Mouse (Mus musculus): Measurements from ENCODE around the gene Rbbp4. TPM values are rescaled to one million over a fixed set of nuclear protein-coding genes. Genes with fewer than 3 reads are reported as not detected.
A peak's percentile ranks its signal among the peaks of the same experiment; 100 is the strongest.

Rbbp4 gene
- 292 and 306 TPM in 2 replicates for polyA plus RNA-seq (2016; fragmentation: Nextera tagmentation; extraction: Ambion mirVana)

DNA sequence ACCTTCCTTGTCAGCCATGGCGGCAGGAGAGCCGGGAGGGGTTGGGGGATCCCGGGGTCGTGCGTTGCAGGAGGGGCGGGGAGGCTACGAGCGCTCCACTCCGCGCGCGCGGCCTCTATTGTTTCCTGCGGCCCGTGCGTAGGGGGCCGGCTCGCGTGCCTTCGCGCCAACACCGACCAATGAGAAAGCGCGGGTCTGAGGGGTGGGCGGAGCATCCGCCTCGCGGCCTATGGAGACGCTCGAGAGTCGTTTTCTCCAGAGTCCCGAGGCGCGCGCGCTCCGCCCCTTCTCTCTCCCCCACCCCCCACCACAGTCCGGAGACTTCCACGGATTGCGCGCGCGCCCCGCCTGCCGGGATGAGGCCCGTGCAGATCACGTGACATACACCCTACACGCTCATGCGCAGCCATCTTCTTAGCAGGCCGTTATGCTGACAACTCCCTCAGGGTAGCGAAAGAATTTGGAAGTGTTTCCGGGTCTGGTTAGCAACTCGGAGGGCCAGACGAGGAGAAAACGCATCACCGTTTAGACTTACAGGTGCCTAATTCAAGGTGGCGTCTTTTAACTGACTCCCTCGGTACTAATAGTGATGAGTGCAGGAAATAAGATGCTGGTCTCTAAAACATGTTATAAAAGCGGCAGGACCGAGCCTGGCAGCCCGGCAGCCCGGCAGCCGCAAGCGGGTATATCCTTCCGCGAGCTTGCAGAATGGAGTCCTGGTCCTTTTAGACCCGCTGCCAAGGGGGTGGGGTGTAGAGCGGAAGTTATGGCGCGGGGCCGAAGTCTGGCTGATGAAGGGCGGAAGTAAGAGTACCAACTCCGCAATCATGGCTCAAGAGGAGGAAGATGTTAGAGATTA lies at the start of gene Rbbp4, which contains the start of gene Zbtb8os:
TSS of gene Rbbp4 (minus strand) at position 155 of the 859 bp plus-strand sequence.
TSS of gene Zbtb8os (plus strand) at position 480 of the 859 bp plus-strand sequence.
- peak; percentile 91 for ATAC-seq
- H3K9ac ChIP-seq: peak within 1 kb of the TSS; percentile 93
- H3K4me2 ChIP-seq: peak within 1 kb of the TSS; percentile 86
- H3K4me1 ChIP-seq: peaks cover 81% of the 10 kb centered on the region
- peaks cover 36% of the 10 kb centered on the region for H3K36me3 ChIP-seq
- under 1% methylated on average over 73 of the region's 73 CpGs for WGBS (ENCODE audit: insufficient replicate concordance)
- peak within 1 kb of the TSS; percentile 87 for H3K4me3 ChIP-seq
- no peaks in the 10 kb centered on the region for H3K9me3 ChIP-seq (replicated peaks)
- no peaks in the 10 kb centered on the region for H3K27me3 ChIP-seq (replicated peaks)
- peak within 1 kb of the TSS; percentile 98 for H3K27ac ChIP-seq

- ATAC-seq: no peak
- Histone ChIP-seq H3K27ac (no peak overlapping the region), H3K4me3 (no peak overlapping the region), H3K9ac (no peak overlapping the region), H3K4me1 (peaks cover 36% of the 10 kb centered on the region), H3K9me3 (replicated peaks) (no peaks in the 10 kb centered on the region), H3K36me3 (no peaks in the 10 kb centered on the region), H3K27me3 (replicated peaks) (peaks cover 12% of the 10 kb centered on the region), H3K4me2 (no peak overlapping the region)
- WGBS (ENCODE audit: insufficient replicate concordance): 35% methylated on average over 6 of the region's 6 CpGs
Measured at GRCm38 (mm10) chr4:129384440-129384839, 49.3 kb upstream of the Rbbp4 start.

- Histone ChIP-seq H3K27me3 (replicated peaks) (peaks cover 20% of the 10 kb centered on the region), H3K9me3 (replicated peaks) (no peaks in the 10 kb centered on the region), H3K4me2 (no peak overlapping the region), H3K4me3 (no peak overlapping the region), H3K9ac (no peak overlapping the region), H3K27ac (no peak overlapping the region), H3K4me1 (peaks cover 36% of the 10 kb centered on the region), H3K36me3 (no peaks in the 10 kb centered on the region)
- WGBS (ENCODE audit: insufficient replicate concordance): 75% methylated on average over 3 of the region's 3 CpGs
- no peak for ATAC-seq
Measured at GRCm38 (mm10) chr4:129383586-129383985, 48.4 kb upstream of the Rbbp4 start.

DNA sequence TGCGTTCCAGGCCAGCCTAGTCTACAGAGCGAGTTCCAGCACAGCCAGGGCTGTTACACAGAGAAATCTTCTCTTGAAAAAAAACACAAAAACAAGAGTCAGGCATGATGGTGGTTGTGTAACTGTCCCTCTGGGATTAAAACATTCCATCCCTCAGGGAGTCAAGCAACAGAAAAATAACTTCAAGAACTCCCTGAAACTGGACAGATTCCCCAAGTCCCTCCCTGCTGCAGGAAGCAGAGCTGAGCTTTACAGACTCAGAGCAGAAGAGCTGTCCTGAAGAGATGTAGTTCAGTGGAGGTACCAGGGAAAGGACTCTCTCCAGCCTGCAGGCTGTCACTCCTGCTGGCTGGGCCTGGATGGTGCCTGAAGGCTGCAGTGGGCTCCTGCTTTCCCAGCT lies 47.3 kb upstream of the Rbbp4 start:
- WGBS (ENCODE audit: insufficient replicate concordance): 78% methylated on average over 2 of the region's 2 CpGs
- Histone ChIP-seq H3K9me3 (replicated peaks) (no peaks in the 10 kb centered on the region), H3K4me1 (peaks cover 40% of the 10 kb centered on the region), H3K27ac (no peak overlapping the region), H3K36me3 (no peaks in the 10 kb centered on the region), H3K9ac (no peak overlapping the region), H3K27me3 (replicated peaks) (peaks cover 31% of the 10 kb centered on the region), H3K4me3 (no peak overlapping the region), H3K4me2 (no peak overlapping the region)
- ATAC-seq: no peak

- H3K9ac ChIP-seq: no peak overlapping the region
- H3K27me3 ChIP-seq (replicated peaks): peaks cover 35% of the 10 kb centered on the region
- no peaks in the 10 kb centered on the region for H3K9me3 ChIP-seq (replicated peaks)
- WGBS (ENCODE audit: insufficient replicate concordance): 77% methylated on average over 9 of the region's 9 CpGs
- peaks cover 40% of the 10 kb centered on the region for H3K4me1 ChIP-seq
- no peak overlapping the region for H3K27ac ChIP-seq
- no peak for ATAC-seq
- H3K4me3 ChIP-seq: no peak overlapping the region
- H3K36me3 ChIP-seq: no peaks in the 10 kb centered on the region
- no peak overlapping the region for H3K4me2 ChIP-seq
Measured at GRCm38 (mm10) chr4:129382029-129382428, 46.9 kb upstream of the Rbbp4 start.

GRCm38 (mm10) chr4:129381148-129381547 lies 46.0 kb upstream of the Rbbp4 start:
- Histone ChIP-seq H3K9ac (no peak overlapping the region), H3K36me3 (no peaks in the 10 kb centered on the region), H3K4me2 (no peak overlapping the region), H3K9me3 (replicated peaks) (no peaks in the 10 kb centered on the region), H3K4me1 (peaks cover 40% of the 10 kb centered on the region), H3K27me3 (replicated peaks) (peaks cover 44% of the 10 kb centered on the region), H3K4me3 (no peak overlapping the region), H3K27ac (no peak overlapping the region)
- no peak for ATAC-seq
- WGBS (ENCODE audit: insufficient replicate concordance): 71% methylated on average over 8 of the region's 8 CpGs

- Histone ChIP-seq H3K27me3 (replicated peaks) (peaks cover 57% of the 10 kb centered on the region), H3K4me1 (peaks cover 42% of the 10 kb centered on the region), H3K27ac (no peak overlapping the region), H3K9me3 (replicated peaks) (no peaks in the 10 kb centered on the region), H3K4me3 (no peak overlapping the region), H3K36me3 (no peaks in the 10 kb centered on the region), H3K9ac (no peak overlapping the region), H3K4me2 (no peak overlapping the region)
- ATAC-seq: no peak
- WGBS (ENCODE audit: insufficient replicate concordance): 41% methylated on average over 3 of the region's 3 CpGs
Measured at GRCm38 (mm10) chr4:129379805-129380204, 44.6 kb upstream of the Rbbp4 start.

- peak; percentile 69 for ATAC-seq
- Histone ChIP-seq H3K9ac (peak within 1 kb of the TSS; percentile 79), H3K27ac (peak within 1 kb of the TSS; percentile 65), H3K36me3 (no peaks in the 10 kb centered on the region), H3K4me2 (peak within 1 kb of the TSS; percentile 95), H3K4me1 (peaks cover 53% of the 10 kb centered on the region), H3K4me3 (peak within 1 kb of the TSS; percentile 80), H3K9me3 (replicated peaks) (no peaks in the 10 kb centered on the region), H3K27me3 (replicated peaks) (peaks cover 61% of the 10 kb centered on the region)
- WGBS (ENCODE audit: insufficient replicate concordance): 1% methylated on average over 64 of the region's 65 CpGs
Measured at GRCm38 (mm10) chr4:129377601-129378390, 42.6 kb upstream of the Rbbp4 start, which contains the start of gene Zbtb8a. Gene Zbtb8a (minus strand): TSS chr4:129378116.

GRCm38 (mm10) chr4:129376961-129377545 lies 41.9 kb upstream of the Rbbp4 start:
- H3K27ac ChIP-seq: peak overlapping the region; percentile 65
- H3K9ac ChIP-seq: peak overlapping the region; percentile 79
- peak; percentile 69 for ATAC-seq
- H3K27me3 ChIP-seq (replicated peaks): peaks cover 61% of the 10 kb centered on the region
- H3K36me3 ChIP-seq: no peaks in the 10 kb centered on the region
- WGBS (ENCODE audit: insufficient replicate concordance): 1% methylated on average over 22 of the region's 68 CpGs
- no peaks in the 10 kb centered on the region for H3K9me3 ChIP-seq (replicated peaks)
- H3K4me2 ChIP-seq: peak overlapping the region; percentile 95
- peak overlapping the region; percentile 80 for H3K4me3 ChIP-seq
- H3K4me1 ChIP-seq: peaks cover 58% of the 10 kb centered on the region

DNA sequence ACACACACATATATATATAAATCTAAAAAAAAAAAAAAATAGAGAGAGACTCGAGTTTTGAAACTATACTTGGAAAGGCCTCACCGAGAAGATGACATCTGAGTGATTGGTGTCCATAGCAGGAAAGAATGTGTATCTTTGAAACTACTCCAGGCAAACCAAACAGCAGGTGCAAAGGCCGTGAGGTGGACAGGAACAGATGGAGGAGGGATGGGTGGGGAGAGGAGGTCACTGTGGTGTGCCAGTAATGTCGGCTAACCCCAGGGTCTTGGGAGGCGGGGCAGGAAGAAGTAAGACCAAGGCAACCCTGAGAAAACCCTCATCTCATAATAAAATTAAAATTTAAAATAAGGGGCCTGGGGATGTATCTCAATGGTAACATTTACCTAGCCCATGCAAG lies 40.7 kb upstream of the Rbbp4 start:
- Histone ChIP-seq H3K4me3 (no peak overlapping the region), H3K9me3 (replicated peaks) (no peaks in the 10 kb centered on the region), H3K4me2 (peak overlapping the region; percentile 95; the same call in 1 of the 2 replicates), H3K36me3 (no peaks in the 10 kb centered on the region), H3K27ac (no peak overlapping the region), H3K4me1 (peaks cover 58% of the 10 kb centered on the region), H3K27me3 (replicated peaks) (peaks cover 61% of the 10 kb centered on the region), H3K9ac (no peak overlapping the region)
- ATAC-seq: no peak
- WGBS (ENCODE audit: insufficient replicate concordance): 59% methylated on average over 5 of the region's 5 CpGs

GRCm38 (mm10) chr4:129375000-129375399 lies 39.8 kb upstream of the Rbbp4 start:
- Histone ChIP-seq H3K9me3 (replicated peaks) (no peaks in the 10 kb centered on the region), H3K4me3 (no peak overlapping the region), H3K4me1 (peaks cover 58% of the 10 kb centered on the region), H3K36me3 (no peaks in the 10 kb centered on the region), H3K9ac (no peak overlapping the region), H3K27me3 (replicated peaks) (peaks cover 54% of the 10 kb centered on the region), H3K27ac (no peak overlapping the region), H3K4me2 (no peak overlapping the region)
- 42% methylated on average over 6 of the region's 6 CpGs for WGBS (ENCODE audit: insufficient replicate concordance)
- no peak for ATAC-seq
